Mouse (Mus musculus): ENCODE data around the gene Ggt6.

The Ggt6 gene

DNA sequence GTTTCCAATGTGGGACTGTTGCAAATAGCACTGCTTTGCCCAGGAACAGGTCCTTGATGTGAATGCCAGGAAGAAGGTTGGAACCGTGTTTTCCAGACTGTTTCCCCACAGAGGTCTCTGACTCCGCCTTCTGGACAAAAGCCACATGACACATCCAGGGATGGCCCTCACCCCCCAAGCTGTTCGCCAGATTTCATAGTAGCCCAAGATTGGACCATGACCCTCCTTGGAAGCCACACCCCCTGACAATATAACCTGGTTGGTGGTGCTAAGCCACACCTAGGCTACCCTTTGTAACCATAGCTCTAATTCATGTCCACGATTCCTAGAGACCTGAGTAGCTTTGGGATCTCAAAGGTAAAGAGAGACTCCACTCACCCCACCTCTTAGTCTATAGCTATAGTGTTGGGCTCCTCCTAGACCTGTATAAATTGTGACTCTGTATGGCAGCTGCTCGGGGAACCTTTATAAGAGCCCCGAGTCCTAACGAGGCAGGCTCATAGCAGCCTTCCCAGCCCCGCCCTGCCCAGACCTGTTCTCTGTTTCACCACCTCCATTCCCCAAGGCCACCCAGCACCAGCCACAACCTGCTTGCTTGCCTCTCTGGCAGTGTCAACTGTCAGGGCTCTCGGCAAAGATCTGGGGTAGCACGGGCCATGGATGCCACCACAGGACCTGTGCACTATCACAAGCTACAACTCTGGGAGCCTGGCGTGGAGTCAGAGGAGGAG, at the start of gene Ggt6:
TSS of gene Ggt6 (plus strand) at position 564 of the 731 bp plus-strand sequence.
- DNase-seq = no peak

DNA sequence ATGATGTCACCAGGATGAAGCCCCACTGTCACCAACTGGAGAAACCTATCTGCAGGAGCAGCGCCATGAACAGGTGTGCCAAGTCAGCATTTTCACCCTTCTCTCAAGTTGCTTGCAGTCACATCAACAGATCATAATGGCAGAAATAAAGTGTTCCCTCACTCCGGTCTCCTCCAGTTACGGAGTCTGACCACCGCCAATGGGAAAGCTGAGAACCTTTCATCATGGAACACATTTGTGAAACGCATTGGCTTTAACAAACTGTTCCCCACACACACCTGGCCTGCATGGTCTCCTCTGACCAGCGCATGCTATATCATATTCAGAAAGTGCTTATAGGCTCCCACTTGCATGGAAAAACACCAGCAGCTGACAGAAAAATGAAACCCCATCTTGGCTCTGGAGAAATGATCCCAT, 47.2 kb upstream of the Ggt6 start:
- no peak for DNase-seq

DNA sequence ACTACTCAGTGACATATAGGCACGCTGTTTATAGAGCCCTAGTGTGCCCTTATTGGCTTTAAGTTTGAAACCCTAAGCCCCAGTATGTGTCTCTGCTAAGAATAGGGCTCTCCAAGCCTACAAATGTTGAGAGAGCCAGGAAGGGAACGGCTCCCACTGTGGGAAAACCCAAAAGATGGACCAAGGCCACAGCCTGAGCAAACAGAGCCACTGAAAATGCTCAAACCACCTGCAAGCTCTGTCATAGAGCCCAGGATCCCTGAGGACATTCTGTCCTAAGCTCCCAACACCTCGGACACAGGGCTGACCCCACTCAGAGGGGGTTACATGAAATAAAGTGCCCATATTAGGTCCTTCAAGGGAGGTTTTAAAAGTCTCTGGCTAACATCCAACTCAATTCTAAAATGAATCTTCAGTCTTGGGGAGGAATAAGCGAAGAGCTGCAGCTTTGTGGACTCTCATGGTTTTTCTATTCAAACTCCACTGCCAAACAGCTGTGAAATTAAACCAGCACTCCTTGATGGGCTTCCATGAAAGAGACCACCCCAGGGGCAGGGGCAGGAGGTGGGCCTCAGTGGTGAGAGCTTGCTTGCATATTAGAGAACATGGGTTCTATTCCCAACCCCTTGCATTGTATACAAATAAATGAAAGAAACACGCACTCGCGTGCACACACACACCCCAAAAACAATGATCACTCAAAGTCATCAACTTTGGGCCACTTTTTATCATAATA, 45.8 kb upstream of the Ggt6 start:
- no peak for DNase-seq

DNA sequence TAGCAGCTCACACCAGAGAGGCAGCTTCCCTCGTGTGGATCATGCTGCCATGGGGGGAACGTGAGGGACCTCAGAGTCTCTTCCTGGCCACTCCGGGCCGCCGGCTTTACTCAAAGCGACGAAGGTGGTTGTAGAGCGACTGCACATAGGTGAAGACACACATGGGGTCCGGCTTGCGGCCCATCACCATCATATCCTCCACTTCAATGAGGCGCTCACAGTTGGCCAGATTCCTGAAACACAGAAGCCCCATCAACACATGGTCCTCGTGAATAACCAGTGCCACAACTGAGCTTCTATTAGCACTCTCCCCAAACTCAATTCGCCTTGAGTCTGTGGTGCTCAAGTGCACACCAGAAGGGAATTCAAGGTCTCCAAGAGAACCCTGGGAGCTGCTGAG, 44.1 kb upstream of the Ggt6 start:
- DNase-seq = no peak

DNA sequence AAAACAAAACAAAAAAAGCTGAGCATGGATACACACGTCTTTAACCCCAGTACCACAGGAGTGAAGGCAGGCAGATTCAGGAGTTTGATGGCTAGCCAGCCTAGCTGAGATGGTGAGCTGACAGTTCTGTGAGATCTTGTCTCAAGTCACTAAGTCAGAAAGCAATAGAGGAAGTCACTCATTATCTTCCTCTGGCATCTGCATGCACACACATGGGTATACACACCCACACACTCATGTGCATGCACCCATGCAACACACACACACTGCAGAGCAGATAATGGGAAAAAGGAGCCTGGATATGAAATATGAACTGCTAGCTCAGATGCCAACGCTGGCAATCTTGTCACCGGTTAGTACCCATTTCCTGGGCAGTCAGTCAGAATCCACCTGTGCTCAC, 42.1 kb upstream of the Ggt6 start:
- DNase-seq = no peak

- DNase-seq = peak; percentile 47
Observed at GRCm38 (mm10) chr11:72393669-72394068, 41.7 kb upstream of the Ggt6 start.

DNA sequence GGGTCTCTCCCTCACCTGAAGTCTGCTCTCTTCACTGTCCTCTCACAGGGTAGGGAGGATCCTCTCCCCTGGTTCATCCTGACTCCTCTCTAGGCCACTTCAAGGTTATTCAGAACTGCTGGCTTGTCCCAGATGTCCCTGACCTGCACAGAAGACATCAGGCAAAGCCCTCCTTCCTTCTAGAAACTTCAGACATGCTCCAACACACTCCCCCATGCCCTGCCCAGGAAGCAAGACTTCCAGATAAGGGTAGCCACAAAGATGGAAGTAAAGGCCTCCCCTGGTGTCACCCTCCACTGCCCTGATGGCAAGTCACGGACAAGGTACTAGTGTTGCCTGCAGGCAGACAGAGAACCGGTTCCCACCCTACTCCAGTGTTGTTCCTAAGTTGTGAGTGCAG, 40.6 kb upstream of the Ggt6 start:
- DNase-seq = no peak

GRCm38 (mm10) chr11:72395652-72396051, 39.7 kb upstream of the Ggt6 start:
- no peak for DNase-seq

GRCm38 (mm10) chr11:72396621-72397020, 38.7 kb upstream of the Ggt6 start:
- no peak for DNase-seq

DNA sequence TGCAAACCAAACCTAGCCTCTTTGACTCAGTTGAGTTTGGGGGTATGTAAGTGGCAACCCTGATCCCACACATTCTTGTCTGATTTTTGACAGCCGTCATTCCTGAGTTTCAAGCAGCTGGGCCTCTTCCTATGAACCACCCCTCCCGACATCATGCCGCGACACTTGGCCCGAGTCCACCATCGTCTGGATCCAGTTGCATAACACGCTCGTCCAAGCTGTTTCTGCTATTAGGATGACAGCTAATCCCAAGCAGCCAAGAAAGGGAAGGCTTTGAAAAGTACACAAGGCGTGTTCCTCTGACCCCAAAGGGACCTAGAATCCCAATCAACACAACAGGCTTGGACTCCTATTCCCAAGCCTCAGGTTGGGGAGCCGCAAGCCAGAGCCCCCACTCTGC, 38.3 kb upstream of the Ggt6 start:
- DNase-seq = no peak

GRCm38 (mm10) chr11:72397811-72398525, 37.4 kb upstream of the Ggt6 start:
- no peak for DNase-seq

DNA sequence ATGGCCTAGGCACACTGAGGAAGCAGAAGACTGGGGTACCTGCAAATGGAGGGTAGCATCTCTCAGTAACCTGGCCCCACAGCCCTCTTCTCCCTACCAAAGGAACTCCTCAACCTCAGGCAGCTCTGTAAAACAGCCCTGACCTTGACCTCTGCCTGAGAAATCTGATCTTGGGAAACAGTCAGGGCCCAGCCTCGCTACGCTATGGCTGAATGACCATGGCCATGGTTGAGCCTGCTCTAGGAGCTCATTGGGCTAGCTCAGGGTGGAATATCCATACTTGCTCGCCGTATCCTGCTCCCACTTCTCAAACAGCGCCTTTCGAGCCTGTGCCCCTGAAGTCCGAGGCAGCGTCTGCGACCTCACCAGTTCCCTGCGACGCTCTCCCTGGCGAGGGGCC, 34.3 kb upstream of the Ggt6 start:
- DNase-seq = no peak

GRCm38 (mm10) chr11:72402017-72402416, 33.3 kb upstream of the Ggt6 start:
- DNase-seq = no peak

- no peak for DNase-seq
Observed at GRCm38 (mm10) chr11:72402969-72403368, 32.4 kb upstream of the Ggt6 start.

GRCm38 (mm10) chr11:72405532-72405931, 29.8 kb upstream of the Ggt6 start:
- no peak for DNase-seq

GRCm38 (mm10) chr11:72406079-72406675, 29.1 kb upstream of the Ggt6 start:
- DNase-seq = no peak

DNA sequence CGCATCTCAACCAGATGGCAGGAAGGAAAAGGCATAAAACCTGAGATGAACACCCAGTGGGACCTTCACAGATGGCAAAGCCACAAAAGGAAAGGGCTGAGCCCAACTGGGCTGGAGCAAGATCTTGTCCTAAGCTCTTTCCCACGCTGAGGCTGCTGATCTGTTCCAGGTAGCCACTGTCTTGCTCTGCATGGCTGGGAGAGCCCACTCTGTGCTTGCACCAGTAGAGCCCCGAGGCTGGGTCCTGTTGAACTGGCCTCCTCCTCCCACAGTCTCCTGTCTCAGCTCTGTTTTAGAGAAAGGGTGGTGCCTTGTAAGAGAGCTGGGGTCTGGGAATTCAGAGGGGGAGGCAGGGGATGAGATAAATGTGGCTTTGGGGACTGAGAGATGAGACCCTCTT, 28.2 kb upstream of the Ggt6 start:
- DNase-seq = no peak

GRCm38 (mm10) chr11:72407574-72407973, 27.8 kb upstream of the Ggt6 start:
- DNase-seq = no peak

GRCm38 (mm10) chr11:72408451-72409170, 26.7 kb upstream of the Ggt6 start:
- DNase-seq = no peak

DNA sequence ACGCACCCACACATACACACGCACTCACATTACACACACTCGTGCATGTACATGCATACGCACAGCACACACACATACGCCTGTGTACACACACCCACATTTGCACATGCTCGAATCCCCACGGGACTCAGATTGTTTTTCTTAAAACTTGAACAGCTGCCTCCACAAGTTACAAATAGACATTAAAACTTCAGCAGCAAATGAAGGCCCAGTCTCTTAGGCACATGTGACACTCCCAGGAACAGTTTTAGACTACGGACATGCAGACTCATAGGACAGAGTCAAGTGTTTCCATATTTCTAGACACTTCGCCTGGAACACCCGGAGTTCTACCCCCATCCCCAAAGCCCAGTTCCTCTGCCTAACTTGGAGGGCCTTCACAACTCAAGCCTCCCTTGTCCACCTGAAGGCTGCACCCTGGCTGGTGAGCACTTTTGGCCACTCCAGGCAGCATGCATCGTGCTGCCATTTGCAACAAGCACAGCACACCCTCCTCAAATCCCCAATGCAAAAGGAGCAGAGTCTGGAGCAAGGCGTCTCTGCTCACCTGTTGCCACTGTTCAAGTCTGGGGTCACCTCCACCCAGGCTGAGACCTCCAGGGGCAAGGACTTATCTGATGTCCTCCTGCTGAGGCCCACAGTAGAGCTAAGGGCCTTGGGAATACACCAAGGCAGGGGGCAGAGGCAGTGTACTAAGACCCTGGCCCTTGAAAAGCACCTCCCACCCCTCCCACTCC, 25.5 kb upstream of the Ggt6 start:
- DNase-seq = no peak

- DNase-seq = no peak
Observed at GRCm38 (mm10) chr11:72410521-72411092, 24.7 kb upstream of the Ggt6 start.

All from layer of hippocampus, adult 9-11 months (tissue).